Mouse (Mus musculus) hindbrain, embryonic 16.5 days (tissue): ENCODE results near the gene Amer2. TPM values are rescaled to one million over a fixed set of nuclear protein-coding genes. Genes with fewer than 3 reads are reported as not detected.
A peak's percentile ranks its signal among the peaks of the same experiment; 100 is the strongest.

Experiments
- ATAC-seq: fragments of 200-750 bp; cut with Nextera tagmentation; 2 replicates; pipeline ENCODE4 v1.8.0; 2017; ENCODE audit warnings: moderate TSS enrichment, moderate library complexity
- H3K27ac ChIP-seq: fragments of 300-500 bp; sonication (generic); 2 replicates; pipeline ENCODE4 v1.5.1; 2014; ENCODE audit warnings: low read depth, mild to moderate bottlenecking, control low read depth, low read length, moderate library complexity
- H3K27me3 ChIP-seq: fragments of 300-500 bp; sonication (generic); replicated peaks from 2 replicates; pipeline ENCODE4 v1.6.1; 2014; ENCODE audit warnings: low read length; ENCODE audit not compliant: control insufficient read depth, insufficient read depth
- H3K36me3 ChIP-seq: fragments of 300-500 bp; sonication (generic); 2 replicates; pipeline ENCODE4 v1.6.1; 2014; ENCODE audit warnings: mild to moderate bottlenecking, low read length, moderate library complexity, mixed read lengths; ENCODE audit not compliant: control insufficient read depth, insufficient read depth
- H3K4me1 ChIP-seq: fragments of 300-500 bp; sonication (generic); 2 replicates; pipeline ENCODE4 v1.6.1; 2014; ENCODE audit warnings: low read depth, low read length; ENCODE audit not compliant: control insufficient read depth, insufficient read depth
- H3K4me2 ChIP-seq: fragments of 300-500 bp; sonication (generic); 2 replicates; pipeline ENCODE4 v1.6.1; 2014; ENCODE audit warnings: mild to moderate bottlenecking, low read length, control low read depth, moderate library complexity
- H3K4me3 ChIP-seq: fragments of 300-500 bp; sonication (generic); 2 replicates; pipeline ENCODE4 v1.5.1; 2014; ENCODE audit warnings: mild to moderate bottlenecking, low read length, control low read depth, moderate library complexity
- H3K9ac ChIP-seq: fragments of 300-500 bp; sonication (generic); 2 replicates; pipeline ENCODE4 v1.6.1; 2014; ENCODE audit warnings: low read depth, mild to moderate bottlenecking, control low read depth, low read length, moderate library complexity
- H3K9me3 ChIP-seq: fragments of 300-500 bp; sonication (generic); 2 replicates; pipeline ENCODE4 v1.6.1; 2014; ENCODE audit warnings: mild to moderate bottlenecking, low read length, moderate library complexity; ENCODE audit not compliant: control insufficient read depth
- WGBS: fragments of 180-500 bp; shearing (Covaris S2); extraction: QIAGEN DNeasy Blood & Tissue Kit; methylation state at CpG from one replicate; pipeline ENCODE4 v1.1.7; 2014; 5-methylcytosine and 5-hydroxymethylcytosine counted together
- polyA plus RNA-seq: library from polyadenylated mRNA; unstranded; fragments of >200 nt; fragmentation: Nextera tagmentation; extraction: Ambion mirVana; gene quantifications from 2 replicates; pipeline ENCODE4 v1.2.1, GENCODE M21; 2015

The Amer2 gene
- polyA plus RNA-seq, 1 experiment from 2014 or later = 19.3 TPM

DNA sequence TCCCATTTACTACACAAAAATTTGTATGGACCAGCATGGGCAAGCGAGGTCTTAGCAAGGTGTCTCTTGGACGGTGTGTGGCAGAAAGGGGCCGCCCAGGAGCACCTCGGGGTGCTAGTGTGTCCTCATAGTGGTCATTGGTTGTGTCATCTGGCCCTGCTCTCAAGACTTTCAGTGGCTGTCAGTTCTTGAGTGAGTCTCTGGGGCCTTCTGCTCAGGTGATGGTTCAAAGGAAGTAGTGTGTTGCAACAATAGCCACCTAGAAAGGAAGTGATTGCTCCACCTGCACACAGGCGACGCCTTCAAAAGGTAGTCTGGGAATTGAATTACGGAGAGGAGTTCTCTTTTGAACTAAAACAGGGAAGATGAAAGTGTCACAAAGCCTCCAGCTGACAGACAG, 11.2 kb downstream of the Amer2 start:
- Histone ChIP-seq H3K4me1 (peaks cover 59% of the 10 kb centered on the region), H3K9ac (no peak overlapping the region), H3K4me2 (peak overlapping the region; percentile 92; the same call in 1 of the 2 replicates), H3K9me3 (no peaks in the 10 kb centered on the region), H3K36me3 (no peaks in the 10 kb centered on the region), H3K4me3 (no peak overlapping the region), H3K27ac (no peak overlapping the region), H3K27me3 (no peaks in the 10 kb centered on the region)
- 83% methylated on average over 7 of the region's 7 CpGs for WGBS
- no peak for ATAC-seq

DNA sequence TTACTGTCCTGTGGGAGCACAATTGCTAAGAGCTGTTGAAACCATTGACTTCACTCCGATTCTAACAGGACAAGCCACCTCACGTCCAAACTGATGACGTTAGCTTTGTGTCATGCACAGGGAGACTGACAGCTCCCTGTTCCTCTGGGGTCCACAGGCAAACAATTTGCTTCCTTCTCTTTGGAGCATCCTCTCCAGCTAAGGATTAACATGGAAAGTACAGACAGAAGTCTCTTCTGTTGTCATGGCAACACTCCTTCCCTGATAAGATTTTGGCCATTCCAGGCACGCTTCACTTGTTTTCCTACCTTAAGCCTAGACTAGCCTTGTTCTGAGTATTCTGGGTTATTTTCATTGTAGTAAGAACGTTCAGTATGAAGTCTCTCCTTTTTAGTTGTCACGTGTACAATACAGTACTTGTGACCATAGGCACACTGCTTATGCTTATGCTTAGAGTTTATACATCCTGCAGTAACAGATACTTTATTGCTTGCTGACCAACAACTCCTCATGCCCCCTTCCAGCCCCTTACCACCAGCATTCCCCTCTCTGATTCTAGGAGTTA, 12.1 kb downstream of the Amer2 start:
- Histone ChIP-seq H3K9me3 (no peaks in the 10 kb centered on the region), H3K4me2 (peak overlapping the region; percentile 36), H3K9ac (no peak overlapping the region), H3K27me3 (no peaks in the 10 kb centered on the region), H3K4me1 (peaks cover 52% of the 10 kb centered on the region), H3K27ac (no peak overlapping the region), H3K4me3 (no peak overlapping the region), H3K36me3 (no peaks in the 10 kb centered on the region)
- WGBS = 31% methylated on average over 6 of the region's 6 CpGs
- peak; percentile 26; the same call in 1 of the 2 replicates for ATAC-seq

DNA sequence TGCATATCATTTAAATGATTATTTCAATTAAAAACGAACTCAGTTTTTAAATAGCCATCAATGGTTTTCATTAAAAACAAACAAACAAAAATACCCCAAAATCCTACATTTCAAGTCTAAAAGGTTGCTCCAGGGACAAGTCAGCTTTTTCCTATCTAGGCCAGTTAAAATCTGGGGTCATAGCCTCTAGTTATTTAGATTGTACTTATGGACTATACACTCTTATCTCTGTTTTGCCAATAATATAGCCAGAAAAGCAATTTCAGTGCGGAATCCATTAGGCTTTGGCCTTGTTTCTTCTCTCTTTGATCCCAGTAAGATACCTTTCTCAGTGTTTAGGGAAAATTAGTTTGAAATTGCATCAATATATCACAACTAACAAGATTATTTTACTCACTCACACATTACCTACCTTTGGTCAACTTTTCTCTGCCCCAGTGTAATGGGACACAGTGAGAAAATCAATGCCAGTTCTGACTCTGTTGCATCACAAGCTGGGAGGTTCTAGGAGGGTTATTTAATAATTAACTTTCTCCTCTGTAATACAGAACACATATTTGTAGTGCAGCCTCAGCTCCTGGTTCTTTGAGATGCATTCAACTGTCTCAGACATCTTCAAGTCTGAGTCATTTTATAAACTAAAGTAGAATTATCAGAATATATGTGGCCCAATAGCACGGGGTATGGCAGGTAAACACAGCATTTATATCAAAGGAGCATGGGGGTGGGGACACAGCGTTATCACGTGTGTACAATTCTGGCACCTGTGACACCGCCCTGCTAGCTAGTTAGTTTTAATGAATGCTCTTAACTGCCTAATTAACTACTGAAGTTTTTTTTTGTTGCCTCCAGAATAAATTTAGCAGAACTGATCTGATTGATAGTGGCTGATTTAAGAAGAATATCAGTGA, 13.8 kb downstream of the Amer2 start:
- no peak overlapping the region for H3K9ac ChIP-seq
- no peak overlapping the region for H3K27ac ChIP-seq
- no peak overlapping the region for H3K4me3 ChIP-seq
- H3K4me1 ChIP-seq = peaks cover 44% of the 10 kb centered on the region
- 76% methylated on average over 6 of the region's 6 CpGs for WGBS
- no peaks in the 10 kb centered on the region for H3K9me3 ChIP-seq
- H3K4me2 ChIP-seq = no peak overlapping the region
- no peak for ATAC-seq
- no peaks in the 10 kb centered on the region for H3K36me3 ChIP-seq
- H3K27me3 ChIP-seq = no peaks in the 10 kb centered on the region

DNA sequence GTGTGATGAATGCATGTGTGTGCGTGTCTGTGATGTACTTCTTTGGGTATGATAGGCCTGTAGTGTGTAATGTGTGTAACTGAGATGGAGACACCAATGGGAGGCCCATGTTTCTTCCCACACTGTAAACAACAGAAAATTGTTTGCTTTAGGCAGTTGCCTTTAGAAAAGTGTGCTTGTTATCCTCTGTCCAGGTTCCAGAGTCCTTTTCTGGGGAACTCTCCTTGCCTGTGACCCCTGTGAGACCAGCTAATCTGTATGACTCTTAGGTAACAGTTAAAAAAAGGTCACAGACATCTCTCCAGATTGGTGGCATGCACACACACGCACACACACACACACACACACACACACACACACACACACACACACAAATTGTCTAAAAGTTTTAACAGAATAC, 15.3 kb downstream of the Amer2 start:
- Histone ChIP-seq H3K4me3 (no peak overlapping the region), H3K4me1 (peaks cover 33% of the 10 kb centered on the region), H3K36me3 (no peaks in the 10 kb centered on the region), H3K4me2 (no peak overlapping the region), H3K9me3 (no peaks in the 10 kb centered on the region), H3K9ac (no peak overlapping the region), H3K27me3 (no peaks in the 10 kb centered on the region), H3K27ac (no peak overlapping the region)
- no peak for ATAC-seq
- WGBS = 85% methylated on average over 2 of the region's 2 CpGs

DNA sequence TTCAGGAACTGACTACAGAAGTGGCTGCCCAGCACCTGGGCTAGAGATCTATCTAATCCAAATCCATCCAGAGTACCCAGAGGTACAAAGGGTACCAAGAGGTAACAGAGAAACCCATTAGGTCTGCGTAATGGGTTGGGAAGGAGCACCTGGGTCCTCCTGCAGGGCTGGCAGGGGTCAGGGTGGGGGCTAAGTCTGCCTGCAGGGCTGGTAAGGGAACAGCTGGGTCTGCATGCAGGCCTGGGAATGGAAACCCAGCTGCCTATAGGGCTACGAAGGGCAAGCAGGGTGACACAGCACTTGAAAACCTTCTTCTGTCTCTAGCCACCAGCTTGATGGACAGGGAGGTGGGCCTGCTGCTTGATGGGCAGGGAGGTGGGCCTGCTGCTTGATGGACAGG, 19.1 kb downstream of the Amer2 start:
- H3K27me3 ChIP-seq = no peaks in the 10 kb centered on the region
- 52% methylated on average over 2 of the region's 2 CpGs for WGBS
- H3K9me3 ChIP-seq = no peaks in the 10 kb centered on the region
- H3K27ac ChIP-seq = no peak overlapping the region
- H3K9ac ChIP-seq = no peak overlapping the region
- ATAC-seq = no peak
- H3K36me3 ChIP-seq = no peaks in the 10 kb centered on the region
- peaks cover 3% of the 10 kb centered on the region for H3K4me1 ChIP-seq
- H3K4me3 ChIP-seq = no peak overlapping the region
- H3K4me2 ChIP-seq = no peak overlapping the region

DNA sequence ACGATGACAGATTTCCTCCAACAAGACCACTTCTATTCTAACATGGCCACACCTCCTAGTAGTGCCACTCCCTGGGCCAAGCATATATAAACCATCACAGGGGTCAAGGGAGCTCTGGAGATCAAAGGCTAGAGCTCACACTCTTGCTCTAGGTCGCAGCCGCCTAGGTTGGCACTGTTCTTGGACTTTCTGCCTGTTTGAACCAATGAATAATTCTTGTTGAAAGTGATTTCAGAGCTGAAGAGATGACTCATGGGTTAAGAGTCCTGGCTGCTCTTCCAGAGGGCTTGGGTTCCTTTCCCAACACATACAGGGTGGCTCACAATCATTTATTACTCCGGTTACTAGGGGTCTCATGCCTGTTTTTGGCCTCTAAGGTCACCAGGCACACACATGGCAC, 24.3 kb downstream of the Amer2 start:
- Histone ChIP-seq H3K4me1 (peaks cover 11% of the 10 kb centered on the region), H3K9me3 (no peaks in the 10 kb centered on the region), H3K27ac (no peak overlapping the region), H3K36me3 (no peaks in the 10 kb centered on the region), H3K9ac (no peak overlapping the region), H3K4me3 (no peak overlapping the region), H3K4me2 (no peak overlapping the region), H3K27me3 (no peaks in the 10 kb centered on the region)
- 90% methylated on average over 4 of the region's 4 CpGs for WGBS
- no peak for ATAC-seq

DNA sequence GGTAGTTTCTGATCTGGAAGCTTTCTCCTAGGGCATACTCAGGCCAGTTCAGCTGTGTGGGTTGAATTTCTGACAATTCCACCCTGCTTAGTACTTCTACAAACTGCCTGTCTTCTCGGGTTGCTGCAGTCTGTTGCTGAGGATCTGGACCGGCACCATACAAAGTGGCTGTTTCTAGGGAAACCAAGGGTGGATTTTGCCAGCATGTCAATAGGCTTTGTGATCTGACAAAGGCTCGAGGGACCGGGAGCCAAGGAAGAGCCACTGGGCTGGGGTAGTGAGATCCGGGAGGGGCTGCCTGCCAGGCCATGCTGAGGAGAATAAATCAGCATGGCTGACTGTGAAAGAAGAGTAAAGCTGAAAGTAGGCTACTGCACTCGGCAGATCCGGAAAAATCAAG, 25.8 kb downstream of the Amer2 start:
- no peak overlapping the region for H3K9ac ChIP-seq
- H3K27me3 ChIP-seq = no peaks in the 10 kb centered on the region
- 8% methylated on average over 7 of the region's 7 CpGs for WGBS
- no peak overlapping the region for H3K4me3 ChIP-seq
- peak; percentile 95 for ATAC-seq
- H3K4me1 ChIP-seq = peaks cover 11% of the 10 kb centered on the region
- H3K9me3 ChIP-seq = no peaks in the 10 kb centered on the region
- peak overlapping the region; percentile 68; the same call in 1 of the 2 replicates for H3K27ac ChIP-seq
- no peak overlapping the region; the same call in 1 of the 2 replicates for H3K4me2 ChIP-seq
- H3K36me3 ChIP-seq = no peaks in the 10 kb centered on the region

DNA sequence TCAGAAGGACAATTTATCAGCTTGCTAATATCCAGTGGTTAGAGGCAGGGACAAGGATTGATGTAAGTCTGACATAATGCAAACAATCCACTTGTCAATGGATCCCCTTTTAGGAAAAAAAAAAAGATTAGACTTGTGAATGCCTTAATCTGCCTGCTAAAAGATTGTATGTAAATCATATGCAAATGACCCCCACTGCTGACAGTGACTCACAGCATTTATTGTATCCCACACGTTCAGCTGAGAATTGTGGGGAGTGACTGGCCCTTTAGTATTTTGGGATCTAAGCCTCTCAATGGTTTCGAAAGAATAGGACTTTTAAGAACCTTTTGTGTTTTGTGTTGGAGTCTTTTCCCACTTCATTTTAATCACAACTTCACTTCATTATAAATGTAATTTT, 30.2 kb downstream of the Amer2 start:
- no peak for ATAC-seq
- H3K36me3 ChIP-seq = no peaks in the 10 kb centered on the region
- H3K4me1 ChIP-seq = peaks cover 14% of the 10 kb centered on the region
- no peak overlapping the region for H3K27ac ChIP-seq
- H3K9ac ChIP-seq = no peak overlapping the region
- H3K27me3 ChIP-seq = no peaks in the 10 kb centered on the region
- 38% methylated on average over 2 of the region's 2 CpGs for WGBS
- H3K4me3 ChIP-seq = no peak overlapping the region
- no peak overlapping the region for H3K4me2 ChIP-seq
- no peaks in the 10 kb centered on the region for H3K9me3 ChIP-seq

DNA sequence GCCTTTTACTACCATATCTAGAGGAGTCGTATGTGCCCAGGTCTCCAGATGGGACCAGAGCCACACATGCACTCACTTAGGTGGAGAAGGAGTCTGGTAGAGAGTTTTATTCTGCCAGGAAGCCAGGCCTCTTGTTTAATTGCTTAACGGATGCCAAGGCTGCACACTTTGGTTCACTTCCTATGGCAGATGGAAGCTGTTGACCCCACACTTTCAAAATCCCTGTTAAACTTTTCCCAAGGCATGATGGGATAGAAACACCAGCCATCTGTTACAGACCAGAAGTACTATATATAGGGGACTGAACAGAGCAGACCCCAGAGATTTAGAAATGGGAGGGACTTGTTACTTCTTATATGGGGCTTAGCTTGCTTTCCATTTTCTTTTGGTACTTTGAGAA, 32.8 kb downstream of the Amer2 start:
- no peak for ATAC-seq
- H3K36me3 ChIP-seq = no peaks in the 10 kb centered on the region
- peaks cover 11% of the 10 kb centered on the region for H3K4me1 ChIP-seq
- WGBS = 68% methylated on average over 2 of the region's 2 CpGs
- H3K27ac ChIP-seq = no peak overlapping the region
- H3K4me3 ChIP-seq = no peak overlapping the region
- no peaks in the 10 kb centered on the region for H3K27me3 ChIP-seq
- no peak overlapping the region for H3K9ac ChIP-seq
- no peak overlapping the region for H3K4me2 ChIP-seq
- H3K9me3 ChIP-seq = no peaks in the 10 kb centered on the region
